26 mouse cellular contexts compared by ENCODE assay signal in genomic region chr10:97966931-97967330, GRCm38 (mm10).
DNase-seq lines count a peak whose midpoint lies in the region; ATAC-seq and TF ChIP-seq lines count a peak whose summit lies in the region.
"Had no signal": no experiment of that assay in that cellular context is flagged by ENCODE, and none has a peak within 500 bp of the region (broad histone marks: within the 10 kb centered on the region; RNA-seq: fewer than 3 reads in every experiment).

No protein-coding gene starts in this region.

- no peak for TF ChIP-seq CTCF in brain, embryonic 14.5 days (IDR thresholded peaks at IDR 0.05; ENCODE audit: borderline replicate concordance, extremely low read depth, insufficient read depth, insufficient read length)
- TF ChIP-seq CTCF in midbrain, postnatal 0 days (IDR thresholded peaks at IDR 0.05) = no peak

- H3K9ac ChIP-seq in hindbrain, embryonic 16.5 days (ENCODE audit: low read depth, low read length) = no peak overlapping the region
- H3K9ac ChIP-seq in hindbrain, embryonic 11.5 days (ENCODE audit: low read depth, low read length) = no peak overlapping the region
- no peak overlapping the region for H3K9ac ChIP-seq in midbrain, embryonic 14.5 days (replicated peaks; ENCODE audit: low read length)
- H3K9ac ChIP-seq in midbrain, postnatal 0 days (replicated peaks; ENCODE audit: low read length, poor library complexity, severe bottlenecking) = no peak overlapping the region
- H3K9ac ChIP-seq: hindbrain, embryonic 15.5 days; intestine, embryonic 15.5 days; limb, embryonic 13.5 days; liver, embryonic 12.5 days; liver, postnatal 0 days had no signal

- peak; percentile 42; the same call in 1 of the 2 replicates for ATAC-seq in hindbrain, embryonic 16.5 days
- ATAC-seq in hindbrain, embryonic 11.5 days (ENCODE audit: low FRiP score) = no peak
- ATAC-seq in midbrain, embryonic 14.5 days (ENCODE audit: low FRiP score, low TSS enrichment) = no peak
- no peak for ATAC-seq in midbrain, postnatal 0 days (ENCODE audit: low FRiP score)
- ATAC-seq: forebrain, embryonic 14.5 days; intestine, embryonic 15.5 days; liver, embryonic 12.5 days; liver, postnatal 0 days had no signal

- no peaks in the 10 kb centered on the region for H3K4me1 ChIP-seq in hindbrain, embryonic 16.5 days (ENCODE audit: control insufficient read depth, insufficient read depth, low read depth, low read length)
- no peaks in the 10 kb centered on the region for H3K4me1 ChIP-seq in hindbrain, embryonic 11.5 days (replicated peaks; ENCODE audit: control insufficient read depth, insufficient read depth, low read length)
- no peaks in the 10 kb centered on the region for H3K4me1 ChIP-seq in midbrain, embryonic 14.5 days (ENCODE audit: control insufficient read depth, insufficient read depth, low read length)
- H3K4me1 ChIP-seq in midbrain, embryonic 10.5 days = no peaks in the 10 kb centered on the region
- H3K4me1 ChIP-seq in midbrain, postnatal 0 days (ENCODE audit: insufficient read depth, low read length) = no peaks in the 10 kb centered on the region
- H3K4me1 ChIP-seq: hindbrain, embryonic 15.5 days; intestine, embryonic 15.5 days; limb, embryonic 13.5 days; liver, embryonic 12.5 days had no signal

- H3K36me3 ChIP-seq in hindbrain, embryonic 16.5 days (ENCODE audit: control insufficient read depth, insufficient read depth, low read length) = no peaks in the 10 kb centered on the region
- no peaks in the 10 kb centered on the region for H3K36me3 ChIP-seq in hindbrain, embryonic 11.5 days (ENCODE audit: control insufficient read depth, insufficient read depth, low read length)
- H3K36me3 ChIP-seq in midbrain, embryonic 14.5 days (ENCODE audit: control insufficient read depth, insufficient read depth, low read length) = no peaks in the 10 kb centered on the region
- no peaks in the 10 kb centered on the region for H3K36me3 ChIP-seq in midbrain, embryonic 10.5 days
- no peaks in the 10 kb centered on the region for H3K36me3 ChIP-seq in midbrain, postnatal 0 days (ENCODE audit: insufficient read depth, low read length)
- H3K36me3 ChIP-seq: hindbrain, embryonic 15.5 days; intestine, embryonic 15.5 days; limb, embryonic 13.5 days; liver, embryonic 12.5 days had no signal

- no peak overlapping the region for H3K27ac ChIP-seq in hindbrain, embryonic 16.5 days (ENCODE audit: low read depth, low read length)
- no peak overlapping the region for H3K27ac ChIP-seq in hindbrain, embryonic 11.5 days (ENCODE audit: low read depth, low read length)
- no peak overlapping the region for H3K27ac ChIP-seq in midbrain, embryonic 14.5 days (replicated peaks; ENCODE audit: low read depth, low read length)
- no peak overlapping the region for H3K27ac ChIP-seq in midbrain, embryonic 10.5 days (replicated peaks)
- H3K27ac ChIP-seq in midbrain, postnatal 0 days (ENCODE audit: low read depth, low read length) = no peak overlapping the region
- H3K27ac ChIP-seq: hindbrain, embryonic 15.5 days; intestine, embryonic 15.5 days; limb, embryonic 13.5 days; liver, embryonic 12.5 days had no signal

- no peak overlapping the region for H3K4me3 ChIP-seq in hindbrain, embryonic 16.5 days (ENCODE audit: low read length)
- H3K4me3 ChIP-seq in hindbrain, embryonic 11.5 days (ENCODE audit: low read depth, low read length) = no peak overlapping the region
- no peak overlapping the region for H3K4me3 ChIP-seq in midbrain, embryonic 14.5 days (replicated peaks; ENCODE audit: low read depth, low read length)
- H3K4me3 ChIP-seq in midbrain, embryonic 10.5 days = no peak overlapping the region
- no peak overlapping the region for H3K4me3 ChIP-seq in midbrain, postnatal 0 days (ENCODE audit: low read depth, low read length)
- H3K4me3 ChIP-seq: hindbrain, embryonic 15.5 days; intestine, embryonic 15.5 days; limb, embryonic 13.5 days; liver, embryonic 12.5 days had no signal

- H3K4me2 ChIP-seq in hindbrain, embryonic 16.5 days (ENCODE audit: low read length) = no peak overlapping the region
- H3K4me2 ChIP-seq in hindbrain, embryonic 11.5 days (replicated peaks; ENCODE audit: low read depth, low read length) = no peak overlapping the region
- H3K4me2 ChIP-seq in midbrain, embryonic 14.5 days (ENCODE audit: low read length) = no peak overlapping the region
- no peak overlapping the region for H3K4me2 ChIP-seq in midbrain, postnatal 0 days (ENCODE audit: low read depth, low read length, poor library complexity, severe bottlenecking)
- H3K4me2 ChIP-seq: hindbrain, embryonic 15.5 days; intestine, embryonic 15.5 days; limb, embryonic 13.5 days; liver, embryonic 12.5 days had no signal

- 66% methylated on average over 2 of the region's 2 CpGs for WGBS in hindbrain, embryonic 16.5 days
- 75% methylated on average over 2 of the region's 2 CpGs for WGBS in hindbrain, embryonic 11.5 days
- WGBS in midbrain, embryonic 14.5 days = 65% methylated on average over 2 of the region's 2 CpGs
- 75% methylated on average over 2 of the region's 2 CpGs for WGBS in midbrain, embryonic 10.5 days
- 41% methylated on average over 2 of the region's 2 CpGs for WGBS in midbrain, postnatal 0 days

- H3K27me3 ChIP-seq in hindbrain, embryonic 16.5 days (replicated peaks; ENCODE audit: control insufficient read depth, insufficient read depth, low read length) = no peaks in the 10 kb centered on the region
- H3K27me3 ChIP-seq in hindbrain, embryonic 11.5 days (ENCODE audit: control insufficient read depth, insufficient read depth, low read length) = no peaks in the 10 kb centered on the region
- H3K27me3 ChIP-seq in midbrain, embryonic 14.5 days (ENCODE audit: control insufficient read depth, insufficient read depth, low read length) = no peaks in the 10 kb centered on the region
- H3K27me3 ChIP-seq in midbrain, embryonic 10.5 days (ENCODE audit: low read depth, poor library complexity, severe bottlenecking) = no peaks in the 10 kb centered on the region
- H3K27me3 ChIP-seq in midbrain, postnatal 0 days (ENCODE audit: insufficient read depth, low read length) = no peaks in the 10 kb centered on the region
- H3K27me3 ChIP-seq: hindbrain, embryonic 15.5 days; intestine, embryonic 15.5 days; limb, embryonic 13.5 days; liver, embryonic 12.5 days had no signal

- no peak for DNase-seq in hindbrain, embryonic 11.5 days (ENCODE audit: low spot score)
- peak; percentile 36 for DNase-seq in midbrain, embryonic 14.5 days
- no peak for DNase-seq in midbrain, embryonic 10.5 days (ENCODE audit: low spot score)
- DNase-seq in brain, embryonic 14.5 days (ENCODE audit: low read depth) = peak; percentile 36
- DNase-seq in midbrain, postnatal 0 days (ENCODE audit: low spot score) = peak; percentile 42
- DNase-seq in natural killer cell, adult 2 months (ENCODE audit: low spot score in 2 of 2) = no peak
- DNase-seq: adrenal gland, postnatal 25 days; B cell, adult 2 months; cerebellum, adult 9-10 months; cerebellum, postnatal 36 days; gastrocnemius, postnatal 14 days; heart, postnatal 14 days; kidney, adult 2 months; kidney, postnatal 36 days; layer of hippocampus, postnatal 36 days; liver, postnatal 0 days; lung, postnatal 36 days; spleen, adult 18-20 months; thymus, adult 18-20 months; thymus, postnatal 25 days had no signal

- no peak for TF ChIP-seq POLR2A in brain, embryonic 14.5 days (IDR thresholded peaks at IDR 0.05; ENCODE audit: borderline replicate concordance, extremely low read depth, insufficient read depth, insufficient read length, poor library complexity, severe bottlenecking)

- H3K9me3 ChIP-seq in hindbrain, embryonic 16.5 days (ENCODE audit: control insufficient read depth, low read length) = no peaks in the 10 kb centered on the region
- H3K9me3 ChIP-seq in hindbrain, embryonic 11.5 days (ENCODE audit: control insufficient read depth, low read length) = no peaks in the 10 kb centered on the region
- no peaks in the 10 kb centered on the region for H3K9me3 ChIP-seq in midbrain, embryonic 14.5 days (ENCODE audit: control insufficient read depth, low read length)
- no peaks in the 10 kb centered on the region for H3K9me3 ChIP-seq in midbrain, embryonic 10.5 days (replicated peaks)
- H3K9me3 ChIP-seq in midbrain, postnatal 0 days (ENCODE audit: low read length) = no peaks in the 10 kb centered on the region
- H3K9me3 ChIP-seq: hindbrain, embryonic 15.5 days; intestine, embryonic 15.5 days; limb, embryonic 13.5 days; liver, embryonic 12.5 days had no signal

Comparison
In these comparisons a context has a peak if more than half of its experiments do, and no peak if none do; other contexts are left out.
1. DNase-seq: peak in midbrain, embryonic 14.5 days (single experiment), brain, embryonic 14.5 days (single experiment) and midbrain, postnatal 0 days (single experiment); none in hindbrain, embryonic 11.5 days (single experiment), midbrain, embryonic 10.5 days (single experiment) and natural killer cell, adult 2 months (0 of 2).